Mouse (Mus musculus): Measurements from ENCODE around the gene Trim43b. TPM values are rescaled to one million over a fixed set of nuclear protein-coding genes. Genes with fewer than 3 reads are reported as not detected.
"Not testable (repeated sequence)": the region's sequence is repeated elsewhere in the genome, so short reads cannot be mapped to it uniquely, and the experiment has no call there.

Gene Trim43b
- 0.23 TPM in 1 of 2 replicates, not detected in the other for polyA plus RNA-seq (2011; ENCODE audit: insufficient read length, low read depth, missing spikeins)

DNA sequence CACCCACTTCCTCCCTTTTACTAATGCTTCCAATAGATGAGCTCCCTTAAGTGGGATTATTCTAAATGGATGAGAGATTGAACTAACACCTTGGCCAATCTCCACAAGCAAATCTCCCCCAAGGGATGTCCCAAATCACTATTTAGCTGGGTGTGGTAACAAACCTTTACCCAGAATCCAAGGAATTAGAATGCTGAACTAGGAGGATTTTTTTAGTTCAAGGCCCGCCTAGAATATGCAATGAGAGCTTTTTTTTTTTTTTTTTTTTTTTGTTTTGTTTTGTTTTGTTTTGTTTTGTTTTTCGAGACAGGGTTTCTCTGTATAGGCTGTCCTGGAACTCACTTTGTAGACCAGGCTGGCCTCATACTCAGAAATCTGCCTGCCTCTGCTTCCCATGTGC, at the start of gene Trim43b:
Gene Trim43b, minus strand, starts transcription at position 101 of the 400 bp plus-strand sequence.
- not testable (repeated sequence) for H3K4me1 ChIP-seq (ENCODE audit: control insufficient read depth, insufficient read depth, low read length); H3K4me3 ChIP-seq (ENCODE audit: insufficient read depth, low read length); H3K27ac ChIP-seq (ENCODE audit: insufficient read depth, low read length)

DNA sequence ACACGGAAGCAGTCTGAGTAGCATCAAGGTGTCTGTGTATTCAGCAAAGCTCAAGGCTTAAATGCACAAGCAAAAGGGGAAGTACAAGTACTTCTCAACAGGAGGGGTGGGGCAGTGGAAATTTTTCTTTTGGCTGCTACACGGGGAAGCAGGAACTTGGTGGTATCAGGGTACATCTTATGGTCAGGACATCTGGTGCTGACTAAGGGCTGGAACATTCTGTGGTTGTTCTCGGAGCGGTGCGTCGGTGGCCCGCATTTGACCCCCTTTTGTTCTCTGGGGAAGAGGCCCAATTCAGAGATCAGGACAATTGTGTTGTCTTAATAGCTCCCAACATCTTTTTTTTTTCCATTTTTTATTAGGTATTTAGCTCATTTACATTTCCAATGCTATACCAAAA, 11.9 kb upstream of the Trim43b start:
- H3K4me1 ChIP-seq (ENCODE audit: control insufficient read depth, insufficient read depth, low read length); H3K4me3 ChIP-seq (ENCODE audit: insufficient read depth, low read length): not testable (repeated sequence)

GRCm38 (mm10) chr9:89086746-89087145, 5.9 kb downstream of the Trim43b start:
- H3K4me3 ChIP-seq (ENCODE audit: insufficient read depth, low read length); H3K4me1 ChIP-seq (ENCODE audit: control insufficient read depth, insufficient read depth, low read length); H3K27ac ChIP-seq (ENCODE audit: insufficient read depth, low read length): not testable (repeated sequence)

More for the DNA sequence above, 11.9 kb upstream of the Trim43b start:
- H3K27ac ChIP-seq (ENCODE audit: insufficient read depth, low read length), result not testable (repeated sequence)

- H3K27ac ChIP-seq (ENCODE audit: insufficient read depth, low read length); H3K4me3 ChIP-seq (ENCODE audit: insufficient read depth, low read length); H3K4me1 ChIP-seq (ENCODE audit: control insufficient read depth, insufficient read depth, low read length): not testable (repeated sequence)
Measured at GRCm38 (mm10) chr9:89079637-89080036, 13.0 kb downstream of the Trim43b start.

GRCm38 (mm10) chr9:89076508-89076907, 16.1 kb downstream of the Trim43b start:
- H3K27ac ChIP-seq (ENCODE audit: insufficient read depth, low read length); H3K4me1 ChIP-seq (ENCODE audit: control insufficient read depth, insufficient read depth, low read length); H3K4me3 ChIP-seq (ENCODE audit: insufficient read depth, low read length): not testable (repeated sequence)

DNA sequence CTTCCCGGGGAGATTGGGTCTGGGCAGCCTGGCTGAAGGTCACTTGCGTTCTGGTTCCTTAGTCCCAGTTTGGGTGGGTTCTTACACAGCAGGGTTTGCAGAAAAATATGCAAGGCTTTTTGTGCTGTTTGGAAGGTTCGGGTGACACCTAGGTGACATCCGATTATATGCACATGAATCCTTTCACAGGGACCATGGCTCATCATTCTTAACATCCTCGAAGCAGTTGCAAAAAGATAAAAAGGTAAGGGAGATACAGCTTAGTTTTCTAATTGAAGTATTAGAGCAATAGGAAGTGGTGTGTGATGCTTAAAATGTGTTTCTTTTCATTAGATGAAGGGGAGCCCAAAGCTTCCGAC, 25.5 kb downstream of the Trim43b start:
- H3K4me1 ChIP-seq (ENCODE audit: control insufficient read depth, insufficient read depth, low read length); H3K4me3 ChIP-seq (ENCODE audit: insufficient read depth, low read length); H3K27ac ChIP-seq (ENCODE audit: insufficient read depth, low read length): not testable (repeated sequence)

DNA sequence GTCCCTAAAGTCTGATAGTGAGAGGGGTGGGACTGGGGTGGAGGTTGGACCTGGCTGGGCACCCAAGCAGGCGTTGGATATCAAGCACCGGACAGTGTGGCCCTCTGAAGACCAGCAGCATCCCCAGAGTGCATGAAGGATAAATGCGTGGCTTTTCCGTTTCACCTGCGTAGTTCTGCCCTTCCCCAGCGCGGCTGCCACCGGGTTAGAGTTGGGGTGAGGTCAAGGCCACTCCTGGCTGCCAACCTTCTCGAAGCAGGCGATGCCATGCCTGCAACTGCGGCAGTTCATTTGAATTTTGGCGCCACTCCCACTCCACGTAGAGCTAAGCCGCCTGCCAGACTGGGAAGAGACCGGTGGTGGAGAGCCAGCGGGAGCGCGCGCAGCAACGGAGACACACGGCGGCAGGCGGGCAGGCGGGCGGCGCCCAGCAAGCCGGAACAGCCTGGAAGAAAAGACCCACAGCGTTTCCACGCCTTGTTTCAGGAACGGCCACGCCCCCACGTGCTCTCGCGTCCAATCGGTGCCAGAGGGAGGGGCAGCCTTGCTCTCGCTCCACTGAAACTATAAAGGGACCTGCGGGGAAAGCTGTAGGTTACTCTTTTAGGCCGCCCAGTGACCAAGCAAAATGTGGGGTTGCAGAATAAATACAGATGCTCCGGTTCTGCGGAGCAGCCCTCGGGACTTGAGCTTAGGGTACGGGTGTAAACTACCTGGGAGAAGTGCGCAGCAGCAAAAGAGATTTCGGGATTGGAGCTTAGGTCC, 26.1 kb downstream of the Trim43b start:
- H3K4me1 ChIP-seq (ENCODE audit: control insufficient read depth, insufficient read depth, low read length); H3K4me3 ChIP-seq (ENCODE audit: insufficient read depth, low read length); H3K27ac ChIP-seq (ENCODE audit: insufficient read depth, low read length): not testable (repeated sequence)

Other genes with a start within 250 kb of the Trim43b start
- gene Bcl2a1a, start 135.9 kb downstream of the Trim43b start, polyA plus RNA-seq (2011; ENCODE audit: insufficient read length, low read depth, missing spikeins), result not detected in 2 replicates
- not detected in 2 replicates for gene Bcl2a1b, start 106.4 kb upstream of the Trim43b start, polyA plus RNA-seq (2011; ENCODE audit: insufficient read length, low read depth, missing spikeins)
- not detected in 2 replicates for gene Gm29094, start 106.5 kb upstream of the Trim43b start, polyA plus RNA-seq (2011; ENCODE audit: insufficient read length, low read depth, missing spikeins)
- 10.4 and 13.2 TPM in 2 replicates for gene Mthfs, start 117.8 kb upstream of the Trim43b start, polyA plus RNA-seq (2011; ENCODE audit: insufficient read length, low read depth, missing spikeins)

All from embryonic fibroblast, embryonic 13.5 days (primary cell).